ENCODE assay signal across 19 mouse cellular contexts in the genomic region with DNA sequence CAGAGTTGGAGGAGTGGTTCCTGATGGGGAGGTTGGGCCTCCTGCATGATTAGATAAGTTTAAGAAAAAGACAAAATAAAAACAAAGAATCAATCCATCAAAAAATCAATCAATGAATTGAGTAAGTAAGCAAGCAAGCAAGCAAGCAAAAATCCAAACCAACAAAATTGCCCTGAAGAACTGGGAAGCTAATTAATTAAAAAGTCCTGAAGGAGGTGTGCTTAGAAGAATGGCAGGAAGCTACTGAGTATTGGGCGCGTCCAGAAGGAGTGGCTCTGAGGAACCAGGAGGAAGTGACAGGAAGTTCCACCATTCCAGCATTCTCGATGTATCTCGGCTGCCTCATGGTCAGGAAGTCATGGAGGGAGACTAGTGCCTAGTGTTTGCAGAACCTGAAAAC. TPM values are rescaled to one million over a fixed set of nuclear protein-coding genes. Genes with fewer than 3 reads are reported as not detected.
"Had no signal": no experiment of that assay in that cellular context is flagged by ENCODE, and none has a peak within 500 bp of the region (broad histone marks: within the 10 kb centered on the region; RNA-seq: fewer than 3 reads in every experiment).

Gene Zfp990 (plus strand): TSS at position 301 of the 400 bp plus-strand sequence.

RNA-seq across cellular contexts. Expression of gene Zfp990, which starts in this region (rescaled TPM):
- total RNA-seq: liver, adult 2 months; midbrain, postnatal 0 days; monocyte, adult 5-6 weeks had no signal
- polyA plus RNA-seq: limb, embryonic 14.5 days; liver, adult 2 months; liver, embryonic 13.5 days; liver, embryonic 15.5 days; liver, embryonic 16.5 days; liver, postnatal 0 days; lung, adult 2 months; lung, embryonic 15.5 days; lung, embryonic 16.5 days; lung, postnatal 0 days; macrophage; midbrain, embryonic 10.5 days; midbrain, embryonic 12.5 days; midbrain, embryonic 13.5 days; midbrain, embryonic 14.5 days; midbrain, embryonic 15.5 days; neural tube, embryonic 12.5 days had no signal
